Mouse (Mus musculus) T-cell, adult 2 months (primary cell): ENCODE measurements at regions not wholly inside any gene's neighbourhood (a gene's known extent, or its start where the extent isn't known, plus 50 kb on each side); places are given as distances from the start of the nearest gene placed in this dataset.

Experiments used
- DNase-seq: peaks from one replicate; pipeline ENCODE4 v3.0.0; 2022; ENCODE audit warnings: low spot score

DNA sequence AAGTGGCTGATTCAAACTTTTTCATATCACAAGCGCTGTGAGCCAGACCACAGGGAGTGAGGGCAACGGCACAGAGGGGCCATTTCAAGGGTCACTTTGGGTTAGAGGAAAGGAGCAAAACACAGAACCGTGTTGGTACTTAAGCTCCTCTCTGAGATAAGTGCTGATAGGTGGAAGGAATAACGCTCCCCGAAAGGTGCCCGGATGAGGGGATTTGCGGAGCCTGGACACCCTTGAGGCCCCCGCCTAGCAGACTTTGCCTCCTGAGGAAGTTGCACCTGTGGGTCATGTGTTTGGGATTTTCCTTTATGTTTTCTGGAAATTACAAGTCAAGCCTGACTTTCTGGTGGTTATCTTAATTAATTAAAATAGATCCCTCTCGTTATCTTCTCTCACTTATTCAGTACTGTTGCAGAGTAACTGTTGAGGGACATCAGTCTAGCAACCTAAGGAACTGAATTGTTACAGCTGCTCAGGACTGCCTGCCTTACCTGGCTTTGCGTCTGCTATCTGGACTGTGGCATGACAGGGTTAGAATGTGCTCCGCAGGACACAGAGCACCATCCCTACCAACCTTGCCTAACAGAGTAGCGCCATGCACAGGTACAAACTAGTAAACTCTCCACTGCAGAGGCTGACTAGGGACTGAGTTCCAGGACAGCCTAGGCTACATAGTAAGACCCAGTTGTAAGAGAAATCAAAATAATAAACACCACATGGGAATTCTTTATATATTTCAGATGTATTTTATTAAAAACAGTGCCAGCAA lies 137.4 kb upstream of the Plcz1 start:
- DNase-seq, result no peak

DNA sequence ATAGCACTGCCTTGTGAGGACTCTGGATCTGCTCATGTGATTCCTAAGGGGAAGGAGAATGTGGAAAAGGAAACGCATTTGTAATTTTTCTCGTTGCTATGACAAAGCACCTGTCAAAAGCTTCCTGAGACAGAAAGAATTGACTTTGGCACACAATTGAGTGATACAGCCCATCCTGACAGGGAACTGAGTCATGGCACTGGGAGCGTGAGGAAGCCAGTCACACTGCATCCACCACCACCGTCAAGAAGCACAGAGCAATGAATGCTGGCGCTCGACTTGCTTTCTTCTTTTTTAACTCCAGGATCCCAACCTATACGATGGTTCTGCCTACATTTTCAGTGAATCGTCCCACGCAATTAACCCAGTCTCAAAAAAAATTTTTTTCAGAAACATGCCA lies 131.5 kb upstream of the Plcz1 start:
- no peak for DNase-seq

DNA sequence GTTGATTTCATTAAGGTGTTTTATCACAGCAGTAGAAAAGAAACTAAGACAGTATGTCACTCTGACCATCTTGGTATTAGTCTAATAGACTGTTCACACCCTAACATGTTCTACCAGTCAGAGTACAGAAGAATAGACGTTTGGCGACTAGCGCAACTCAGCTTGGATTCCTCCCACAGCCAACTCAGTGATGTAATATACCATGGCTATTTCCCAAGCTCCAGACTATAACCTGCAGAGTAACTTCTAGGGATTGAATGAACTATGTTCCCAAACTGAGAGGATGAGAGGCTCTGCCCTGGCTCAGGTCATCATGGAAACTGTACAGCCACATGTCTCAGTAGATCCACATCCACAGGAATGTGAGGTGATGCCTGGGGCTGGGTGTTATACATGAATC lies 128.6 kb upstream of the Plcz1 start:
- DNase-seq, result no peak

DNA sequence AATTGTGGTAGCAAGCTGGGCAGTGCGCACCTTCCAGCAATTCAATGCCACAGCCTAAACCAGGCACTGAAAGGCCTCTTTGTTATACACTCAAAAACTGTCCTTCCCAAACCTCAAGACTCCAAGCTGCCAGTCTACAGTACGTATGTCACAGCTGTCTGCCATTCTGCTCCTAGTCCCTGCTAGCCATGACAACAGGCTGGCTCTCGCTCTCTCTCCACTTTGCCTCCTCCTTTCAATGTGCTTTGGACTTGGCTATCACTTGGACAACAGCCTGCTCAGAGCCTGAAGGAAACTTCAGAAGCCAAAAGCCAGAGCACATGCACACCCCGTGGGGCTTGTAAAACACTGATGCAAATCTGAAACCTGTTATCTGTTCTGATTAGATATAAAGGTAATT lies 125.9 kb upstream of the Plcz1 start:
- no peak for DNase-seq

DNA sequence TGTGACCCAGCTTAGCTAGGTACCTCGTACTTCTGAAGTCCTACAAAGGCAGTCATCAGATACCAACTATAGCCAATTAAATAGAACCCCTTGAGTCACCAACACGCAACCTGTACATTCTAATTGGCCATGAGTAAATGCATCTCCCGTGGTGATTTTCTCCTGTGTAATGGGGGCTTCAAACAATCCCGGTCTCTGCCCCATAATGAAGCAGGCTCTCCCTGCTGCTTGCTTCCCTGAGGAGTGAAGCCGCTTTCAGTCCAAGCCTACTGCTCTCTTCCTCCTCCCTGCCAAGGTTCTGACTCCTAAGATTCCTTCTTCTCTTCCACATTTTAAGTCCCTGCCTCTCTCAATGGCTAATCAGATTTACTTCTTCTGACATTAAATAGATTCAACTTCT lies 121.5 kb upstream of the Plcz1 start:
- no peak for DNase-seq

DNA sequence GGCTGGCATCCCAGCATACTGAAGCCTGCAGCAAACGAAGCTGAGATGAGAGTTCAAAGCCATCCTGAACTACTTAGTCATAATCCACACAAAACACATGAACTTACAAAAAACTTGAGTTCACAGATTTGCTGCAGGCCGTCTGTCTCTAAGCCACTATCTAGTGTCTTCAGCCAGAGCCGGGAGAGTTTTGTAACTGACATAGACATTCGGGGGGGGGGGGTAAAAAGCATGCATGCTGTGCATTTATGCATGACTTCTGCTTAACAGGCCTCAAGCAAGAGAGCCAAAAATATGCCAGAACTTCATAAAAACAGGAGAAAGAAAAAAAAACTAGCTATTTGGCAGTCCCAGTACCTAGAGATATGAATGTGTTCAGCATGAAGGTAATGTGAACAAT lies 120.2 kb upstream of the Plcz1 start:
- no peak for DNase-seq

DNA sequence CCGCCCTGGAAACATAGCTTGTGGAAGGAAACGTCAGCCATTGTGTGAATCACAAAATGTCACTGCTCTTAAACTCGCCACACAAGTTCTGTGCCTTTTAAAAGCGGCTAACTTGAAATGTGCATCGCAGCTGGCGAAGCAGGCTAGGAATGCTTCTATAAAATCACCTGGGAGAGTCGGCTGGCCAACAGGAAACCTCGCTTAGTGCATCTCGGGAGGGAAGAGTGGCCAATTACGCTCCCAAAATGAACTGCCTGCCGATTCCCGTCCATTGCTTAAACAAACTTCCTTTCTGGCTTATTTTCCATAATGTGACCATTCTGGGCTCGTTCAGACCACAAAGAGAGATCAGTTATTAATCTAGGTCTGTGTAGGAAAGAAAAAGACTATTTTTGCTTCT lies 119.7 kb upstream of the Plcz1 start:
- no peak for DNase-seq

DNA sequence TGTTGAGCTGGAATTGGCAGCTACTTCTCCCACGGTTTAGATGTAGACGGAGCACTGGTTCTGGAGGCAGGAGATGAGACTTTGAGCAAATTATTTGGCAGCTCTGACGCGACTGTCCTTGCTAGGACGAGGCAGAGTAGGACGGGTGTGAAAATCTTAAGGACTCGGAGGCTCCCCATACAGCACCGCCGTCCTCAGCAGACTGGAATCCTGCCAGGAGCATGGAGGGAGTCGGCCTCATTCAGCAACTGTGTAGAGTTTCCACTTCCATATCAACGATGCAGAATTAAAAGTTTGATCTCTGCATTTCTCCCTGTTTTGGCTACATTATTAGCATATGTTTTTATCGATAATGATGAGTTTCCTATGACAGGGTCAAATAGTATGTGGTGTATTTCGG lies 117.7 kb upstream of the Plcz1 start:
- DNase-seq, result no peak

DNA sequence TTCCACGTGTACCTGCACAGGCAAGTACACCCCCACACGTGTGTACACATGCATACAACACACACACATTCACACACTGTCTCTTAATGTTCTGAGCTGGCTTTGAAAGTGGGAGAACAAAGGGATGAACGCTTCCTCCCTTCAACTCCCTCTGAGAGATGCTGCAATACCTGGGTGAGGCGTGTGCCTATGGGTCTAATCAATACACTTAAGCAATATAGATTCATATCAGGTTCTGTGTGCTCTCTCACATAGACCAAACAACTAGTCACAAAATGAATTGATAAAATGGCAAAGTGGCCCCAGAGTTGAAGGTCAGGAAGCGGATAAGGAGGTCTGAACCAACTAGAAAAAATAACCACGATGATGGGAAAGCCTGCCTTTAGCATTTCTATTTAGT lies 116.1 kb upstream of the Plcz1 start:
- no peak for DNase-seq

DNA sequence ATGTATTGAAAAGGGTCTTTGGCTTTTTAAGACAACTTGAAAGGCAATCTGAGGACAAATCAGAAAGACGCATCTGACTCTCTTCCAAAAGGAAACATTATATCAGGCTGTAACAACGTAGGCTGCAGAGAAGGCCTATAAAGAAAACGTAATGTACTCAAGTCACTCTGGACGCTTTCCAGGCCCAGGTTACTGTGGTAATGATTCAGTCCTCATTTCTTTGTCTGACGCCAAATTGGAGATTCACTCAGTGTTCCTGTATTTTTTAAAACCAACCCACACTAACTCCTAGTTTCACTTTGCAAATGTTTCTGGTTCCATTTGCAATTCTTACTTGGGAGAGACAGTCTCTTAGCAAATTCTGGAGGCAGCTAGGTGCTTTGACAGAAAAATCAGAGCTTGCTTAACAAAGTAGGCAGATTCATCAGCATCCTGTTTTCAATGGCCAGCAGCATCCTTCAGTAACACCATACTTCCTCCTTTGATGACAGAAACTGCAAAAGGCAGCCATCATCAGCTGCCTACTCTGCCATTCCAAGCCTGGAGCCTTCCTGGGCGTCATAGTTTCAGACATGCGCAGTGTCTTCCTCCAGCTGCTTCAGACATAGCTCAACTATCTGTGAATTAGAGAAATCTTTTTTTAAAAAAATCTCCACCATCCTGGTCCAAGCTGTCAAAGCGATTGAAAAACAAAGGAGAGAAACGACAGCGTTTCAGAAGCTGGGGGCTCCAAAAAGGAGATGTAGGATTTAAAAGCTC lies 111.3 kb upstream of the Plcz1 start:
- no peak for DNase-seq

DNA sequence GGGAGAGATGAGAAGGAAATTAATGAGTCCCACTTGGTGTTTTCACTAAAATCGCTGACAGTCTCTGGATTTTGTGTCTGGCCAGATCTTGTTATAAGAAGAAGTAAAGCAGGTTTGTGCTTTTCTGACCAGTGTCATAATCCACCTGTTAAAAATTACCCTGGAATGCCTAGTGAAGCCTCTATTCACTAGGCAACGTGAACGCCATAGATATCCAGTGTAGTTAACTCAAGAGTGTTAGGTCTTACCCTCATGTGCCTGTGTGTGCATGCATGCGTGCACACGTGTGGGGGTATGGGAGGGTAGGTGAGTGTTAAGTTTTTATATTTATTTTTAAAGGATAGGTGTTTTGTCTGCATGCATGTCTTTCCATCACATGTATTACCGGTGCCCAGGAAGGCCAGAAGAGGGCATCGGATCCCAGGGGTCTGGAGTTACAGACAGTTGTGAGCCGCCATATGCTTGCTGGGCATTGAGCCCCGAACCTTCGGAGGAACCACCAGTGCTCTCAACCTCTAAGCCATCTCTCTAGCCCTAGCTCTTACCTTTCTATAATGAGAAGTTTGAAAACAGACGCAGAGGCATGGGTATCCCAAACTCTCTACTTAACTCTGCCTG lies 107.5 kb upstream of the Plcz1 start:
- DNase-seq, result no peak

DNA sequence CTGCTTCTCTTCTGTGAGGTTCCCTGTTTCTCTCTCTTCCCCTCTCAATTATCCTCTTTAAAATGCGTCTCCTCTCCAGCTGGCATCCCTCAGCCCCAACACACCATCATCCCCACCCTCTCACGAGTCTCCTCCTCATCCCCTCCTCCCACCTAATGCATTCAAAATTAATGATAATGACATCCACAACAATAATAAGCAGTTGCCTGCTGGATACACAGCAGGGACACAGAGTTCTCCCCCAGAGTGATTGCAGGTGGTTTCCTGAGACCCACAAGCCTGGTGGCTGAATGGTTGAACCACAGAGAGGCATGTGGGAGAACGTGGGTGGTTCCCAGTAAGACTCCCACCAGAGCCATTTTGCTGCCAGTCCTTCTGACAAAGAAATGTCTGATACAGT lies 106.9 kb upstream of the Plcz1 start:
- no peak for DNase-seq

DNA sequence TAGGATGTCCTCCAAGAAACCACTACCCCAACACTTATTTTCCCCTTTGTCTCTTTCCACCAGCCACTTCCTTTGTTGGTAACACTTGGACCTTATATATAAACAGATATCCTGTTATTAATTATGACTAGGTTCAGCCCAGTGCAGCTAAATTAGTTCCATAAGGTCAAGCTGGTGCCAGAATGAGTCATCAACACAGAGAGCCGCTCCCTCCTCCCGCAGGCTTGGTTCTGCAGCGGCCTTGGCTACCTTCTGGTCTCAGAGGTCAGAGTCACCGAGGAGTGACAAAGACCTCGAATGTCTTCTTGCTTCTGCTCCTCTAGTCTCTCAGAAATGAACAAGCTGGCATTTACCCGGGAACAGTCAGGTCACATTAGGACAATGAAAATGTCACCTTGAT lies 106.5 kb upstream of the Plcz1 start:
- DNase-seq, result no peak

DNA sequence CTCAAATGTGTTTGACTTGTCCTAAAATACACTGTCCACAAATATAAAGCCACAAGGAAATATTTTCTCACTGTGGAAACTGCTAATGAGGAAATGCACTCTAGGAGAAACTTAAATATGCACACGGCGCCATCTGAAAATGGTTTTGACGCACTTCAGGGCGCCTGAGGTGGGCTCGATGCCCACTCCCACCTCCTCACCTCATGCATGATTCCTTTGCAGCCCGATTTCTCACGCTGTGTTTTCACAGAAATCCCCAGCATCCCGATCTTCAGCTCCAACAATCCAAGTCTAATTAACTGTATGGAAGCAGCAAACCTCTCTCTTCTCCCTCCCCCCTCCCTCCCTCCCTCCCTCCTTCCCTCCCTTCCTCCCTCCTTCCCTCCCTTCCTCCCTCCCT lies 92.5 kb upstream of the Plcz1 start:
- no peak for DNase-seq

DNA sequence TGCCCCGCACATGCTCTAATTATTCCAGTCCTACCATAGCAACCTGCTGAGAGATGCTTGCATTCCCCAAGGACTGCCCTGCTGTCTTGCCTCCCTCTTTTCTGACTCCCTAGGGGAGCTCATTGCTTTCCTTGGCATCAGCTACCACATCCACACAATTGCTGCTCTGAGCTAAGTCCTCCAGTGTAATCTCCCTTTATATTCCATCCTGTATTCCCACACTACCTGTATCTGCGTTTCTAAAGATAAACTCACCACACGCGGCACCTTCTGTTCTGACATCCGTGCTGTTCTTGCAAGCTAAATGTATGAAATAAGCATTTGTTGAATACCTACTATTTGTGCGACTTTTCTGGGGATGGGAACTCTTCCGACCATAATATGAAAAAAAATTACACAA lies 85.4 kb upstream of the Plcz1 start:
- no peak for DNase-seq

DNA sequence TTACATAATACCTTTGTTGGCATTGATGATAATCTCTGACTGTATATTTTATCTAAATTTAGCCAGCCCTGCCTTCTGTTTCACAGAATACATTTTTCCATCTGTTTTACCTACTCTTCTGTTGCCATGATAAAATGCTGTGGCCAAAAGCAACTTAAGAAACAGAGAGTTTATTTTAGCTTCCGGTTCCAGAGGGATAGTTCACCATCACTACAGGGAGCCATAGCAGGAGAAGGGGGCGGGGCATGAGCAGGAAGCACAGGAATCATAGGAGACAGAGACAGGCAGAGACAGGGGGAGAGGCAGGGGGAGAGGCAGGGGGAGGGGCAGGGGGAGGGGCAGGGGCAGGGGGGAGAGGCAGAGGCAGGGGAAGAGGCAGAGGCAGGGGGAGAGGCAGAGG lies 72.8 kb upstream of the Plcz1 start:
- DNase-seq, result no peak

DNA sequence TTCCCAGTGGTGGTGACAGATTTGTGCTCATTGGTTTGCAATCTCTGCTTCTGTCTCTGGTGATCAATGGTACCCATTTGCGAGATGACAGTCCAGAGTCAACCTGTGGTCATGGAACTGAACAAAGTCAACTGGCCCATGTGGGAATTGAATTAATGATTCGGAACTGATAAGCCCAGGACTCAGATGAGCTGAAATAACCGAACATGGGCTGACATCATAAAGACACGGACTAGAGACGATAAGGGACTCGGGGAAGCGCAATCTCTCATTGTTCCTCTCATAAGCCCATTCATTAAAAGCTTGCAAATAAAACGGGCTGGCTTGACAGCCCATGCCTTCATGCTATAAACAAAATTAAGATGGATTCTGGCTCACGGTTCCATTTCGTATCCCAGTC lies 70.8 kb upstream of the Plcz1 start:
- DNase-seq, result no peak

DNA sequence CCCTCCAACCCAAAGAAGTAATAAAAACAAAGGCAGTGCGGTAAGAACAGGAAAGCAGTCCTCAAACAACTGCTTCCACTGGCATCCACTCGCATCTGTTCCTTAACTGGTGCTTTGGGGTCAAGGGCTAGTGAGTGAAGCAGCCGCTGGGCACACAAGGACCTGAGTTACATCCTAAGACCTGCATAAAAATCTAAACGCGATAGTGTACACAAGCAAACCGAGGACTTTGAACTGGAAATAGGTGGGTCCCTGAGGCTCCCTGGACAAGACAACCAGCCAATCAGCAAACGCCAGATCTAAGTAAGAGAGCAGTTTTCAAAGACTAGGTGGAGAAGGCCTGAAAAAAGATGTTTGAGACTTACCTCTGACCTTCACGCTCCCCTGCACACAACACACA lies 66.8 kb upstream of the Plcz1 start:
- no peak for DNase-seq

DNA sequence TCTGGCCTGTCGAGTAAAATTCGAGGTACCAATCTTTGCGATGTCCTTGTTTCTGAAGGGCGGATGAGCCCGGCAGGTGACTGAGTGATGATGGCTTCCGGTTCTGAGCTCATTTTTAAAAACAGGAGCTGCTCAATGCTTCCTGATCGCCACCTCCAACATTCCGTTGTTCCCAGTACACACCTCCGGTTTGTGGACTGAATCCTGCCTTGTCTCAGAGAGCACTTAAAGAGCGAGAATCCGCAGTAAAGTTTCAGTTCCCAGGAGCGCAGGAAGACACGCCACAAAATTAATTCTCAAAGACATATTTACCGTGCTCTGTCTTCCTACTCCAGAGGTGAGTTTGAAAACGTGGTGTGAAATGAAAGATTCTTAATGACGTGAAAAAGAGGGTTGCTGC lies 66.4 kb upstream of the Plcz1 start:
- no peak for DNase-seq

DNA sequence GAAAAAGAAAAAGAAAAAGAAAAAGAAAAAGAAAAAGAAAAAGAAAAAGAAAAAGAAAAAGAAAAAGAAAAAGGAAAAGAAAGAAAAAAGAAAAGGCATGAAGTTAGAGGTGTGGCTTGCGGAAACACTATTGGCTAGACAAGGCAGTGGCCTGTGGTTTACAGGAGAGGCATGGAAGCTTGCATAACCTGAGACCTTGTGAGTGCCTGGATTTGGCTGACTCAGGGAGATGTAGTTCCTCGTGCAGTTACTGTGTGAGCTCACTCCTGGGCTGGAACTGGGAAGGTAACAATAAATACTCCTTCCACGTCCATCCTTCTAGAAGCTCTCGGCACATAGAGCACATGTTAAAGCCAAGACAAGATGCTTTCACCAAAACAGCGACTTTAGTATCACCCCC lies 64.9 kb upstream of the Plcz1 start:
- DNase-seq, result no peak

DNA sequence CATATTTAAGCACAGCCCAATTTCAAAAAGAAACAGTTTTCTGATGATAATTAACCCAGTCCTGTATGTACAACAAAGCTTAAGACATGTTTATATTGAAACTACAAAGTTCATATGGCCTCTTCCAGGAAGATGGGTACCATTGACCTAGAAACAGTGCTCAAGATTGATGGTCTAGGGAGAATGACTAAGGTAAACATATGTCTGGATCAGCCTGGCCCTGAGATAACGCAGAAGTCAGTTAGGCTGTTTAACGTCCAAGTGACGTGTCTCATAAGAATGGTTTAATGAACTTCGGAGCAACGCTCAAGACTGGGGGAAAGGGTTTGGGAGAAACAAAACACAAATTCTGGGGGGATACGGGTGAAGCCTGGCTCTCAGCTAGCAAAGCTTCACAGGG lies 60.8 kb upstream of the Plcz1 start:
- DNase-seq, result no peak

DNA sequence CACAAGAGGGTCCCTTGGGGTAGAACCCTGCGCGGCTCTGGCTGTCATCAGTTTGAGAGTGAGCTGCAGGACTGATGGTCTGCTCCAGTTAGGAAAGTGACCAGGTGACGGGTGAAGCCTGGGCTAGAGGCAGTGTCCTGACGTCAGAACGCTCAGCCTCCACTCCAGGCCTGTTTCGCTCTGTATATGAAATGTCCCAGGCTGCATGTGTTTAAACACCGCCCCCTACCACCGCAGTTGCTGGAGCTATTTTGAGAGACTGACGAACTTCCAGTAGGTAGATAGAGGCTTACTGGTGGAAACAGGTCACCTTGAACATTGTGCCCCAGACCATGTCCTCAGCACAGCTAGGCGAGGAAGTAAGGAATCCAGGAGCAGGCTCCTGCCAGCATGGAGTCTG lies 54.2 kb upstream of the Plcz1 start:
- no peak for DNase-seq
